Mouse (Mus musculus) testis, adult 2 months (tissue): ENCODE results near the gene Adcy1.

Source experiments
- CTCF ChIP-seq: fragments of 200-500 bp; IDR thresholded peaks from 2 replicates; pipeline ENCODE4 v1.5.1; 2012; ENCODE audit warnings: low read depth, mild to moderate bottlenecking, inconsistent platforms, low read length, moderate library complexity; ENCODE audit not compliant: control insufficient read depth, insufficient read depth, insufficient replicate concordance
- POLR2A ChIP-seq: fragments of 200-500 bp; IDR thresholded peaks from 2 replicates; pipeline ENCODE4 v1.6.1; 2012; ENCODE audit warnings: low read depth, mild to moderate bottlenecking, inconsistent platforms, low read length, moderate library complexity; ENCODE audit not compliant: control insufficient read depth

GRCm38 (mm10) chr11:7213501-7214341 lies 150.4 kb downstream of the Adcy1 start, which contains the start of gene Igfbp3:
- TF ChIP-seq CTCF (no peak), POLR2A (no peak)
